Mouse (Mus musculus): ENCODE measurements around the gene Ethe1.

Ethe1 gene

DNA sequence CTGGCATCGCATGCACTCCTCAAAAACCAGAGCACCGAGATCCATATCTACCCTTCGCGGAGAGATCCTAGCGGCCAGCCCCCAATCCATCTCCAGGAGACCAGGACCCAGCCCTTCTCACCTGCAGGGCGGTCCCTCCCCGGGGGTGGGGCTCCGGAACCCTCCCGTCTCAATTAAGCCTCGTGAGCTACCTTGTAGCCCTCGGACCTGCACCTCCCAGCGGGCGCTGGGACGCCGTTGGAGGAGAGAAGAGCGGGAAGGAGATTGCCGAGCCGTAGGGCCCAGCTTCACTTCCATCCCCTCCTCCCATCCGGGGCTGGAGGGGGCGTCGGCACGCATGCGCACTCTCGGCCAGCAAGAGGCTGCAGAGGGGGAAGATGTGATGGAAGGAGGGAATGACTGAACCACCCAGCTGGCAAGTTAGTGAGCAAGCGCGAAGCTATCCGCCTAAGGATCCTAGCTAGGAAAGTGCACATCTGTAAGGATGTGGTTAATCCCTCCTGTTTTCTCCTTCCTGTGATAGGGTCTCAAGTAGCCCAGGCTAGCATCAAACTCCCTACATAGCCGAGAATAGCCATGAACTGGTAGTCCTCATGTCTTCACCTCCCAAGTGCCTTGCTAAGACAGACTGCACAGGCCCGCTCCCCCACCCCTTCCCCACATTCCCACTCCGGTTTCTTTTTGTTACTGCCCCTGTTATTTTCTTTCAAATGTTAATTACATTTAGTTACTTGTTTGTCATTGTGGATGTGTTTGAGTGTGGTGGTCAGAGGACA, at the start of gene Ethe1, which contains the start of gene Zfp575:
Gene Ethe1, plus strand, starts transcription at position 214 of the 776 bp plus-strand sequence.
Gene Zfp575, minus strand, starts transcription at position 312 of the 776 bp plus-strand sequence.
- CTCF ChIA-PET = interaction anchor here in 3 of 4 experiments (0.6 to 3.7 kb wide), 10 partner anchors 12 to 384 kb away, joined by 3 to 21 read pairs (median 3); no protein-coding TSS in a partner anchor
- POLR2A ChIA-PET = interaction anchor here in 3 of 4 experiments (0.5 to 0.7 kb wide), 4 partner anchors 11 to 188 kb away, joined by 3 to 4 read pairs (median 3); partner anchors contain the start of gene Smg9 (in 1 of the 3)

DNA sequence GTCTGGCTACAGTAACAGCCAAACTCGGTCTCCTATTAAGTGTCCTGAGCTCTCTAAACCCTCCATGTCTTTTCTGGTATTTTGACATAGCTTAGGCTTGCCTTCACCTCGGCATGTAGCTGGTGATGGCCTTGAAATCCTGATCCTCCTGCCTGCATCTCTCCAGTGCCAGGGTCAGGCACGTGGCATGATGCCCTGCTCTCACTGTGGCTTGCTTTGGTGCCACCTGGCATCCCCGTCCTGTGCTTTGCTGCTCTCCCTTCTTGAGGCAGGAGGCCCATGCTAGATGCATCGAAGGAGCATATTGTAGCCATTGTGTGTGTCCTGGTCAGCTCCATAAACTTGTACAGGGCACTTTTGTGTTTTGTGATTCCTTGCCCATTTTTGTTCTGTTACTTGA, 49.8 kb upstream of the Ethe1 start:
- CTCF ChIA-PET = interaction anchor here in 2 of 4 experiments (0.6 to 1.6 kb wide), 3 partner anchors 26 to 246 kb away, joined by 3 to 4 read pairs (median 3); no protein-coding TSS in a partner anchor
- POLR2A ChIA-PET = interaction anchor here in 3 of 4 experiments (0.6 to 3.6 kb wide), 14 partner anchors 9 to 651 kb away, joined by 3 to 15 read pairs (median 4); partner anchors contain the start of genes Pinlyp (in 2 of the 3), Xrcc1 (in 2 of the 3) and Cadm4 (in 1 of the 3)

DNA sequence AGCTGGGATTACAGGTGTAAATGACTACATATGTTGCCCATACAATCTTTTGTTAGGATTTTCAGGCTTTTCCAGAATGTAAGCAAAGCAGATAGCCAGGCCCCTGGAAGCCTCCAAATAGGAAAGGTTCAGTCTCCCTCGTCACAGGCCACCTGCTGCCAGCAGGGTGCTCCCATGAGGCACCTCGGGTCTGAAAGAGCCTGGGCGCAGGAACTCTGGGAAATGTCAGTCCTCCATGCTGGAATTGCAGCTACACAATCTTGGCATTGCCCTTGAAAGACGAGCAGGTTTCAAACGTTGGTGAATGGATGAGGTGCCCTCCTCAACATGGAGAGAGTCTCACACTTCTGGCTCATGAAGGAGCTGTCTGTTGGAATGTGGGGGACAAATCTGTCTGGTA, 49.2 kb upstream of the Ethe1 start:
- POLR2A ChIA-PET = interaction anchor here in 3 of 4 experiments (0.6 to 3.6 kb wide), 18 partner anchors 7 to 650 kb away, joined by 3 to 15 read pairs (median 4); partner anchors contain the start of genes Irgq (in 2 of the 3), Pinlyp (in 2 of the 3) and Xrcc1 (in 2 of the 3)
- CTCF ChIA-PET = interaction anchor here (0.6 to 1.6 kb wide), 10 partner anchors 13 to 246 kb away, joined by 3 to 6 read pairs (median 3); no protein-coding TSS in a partner anchor

DNA sequence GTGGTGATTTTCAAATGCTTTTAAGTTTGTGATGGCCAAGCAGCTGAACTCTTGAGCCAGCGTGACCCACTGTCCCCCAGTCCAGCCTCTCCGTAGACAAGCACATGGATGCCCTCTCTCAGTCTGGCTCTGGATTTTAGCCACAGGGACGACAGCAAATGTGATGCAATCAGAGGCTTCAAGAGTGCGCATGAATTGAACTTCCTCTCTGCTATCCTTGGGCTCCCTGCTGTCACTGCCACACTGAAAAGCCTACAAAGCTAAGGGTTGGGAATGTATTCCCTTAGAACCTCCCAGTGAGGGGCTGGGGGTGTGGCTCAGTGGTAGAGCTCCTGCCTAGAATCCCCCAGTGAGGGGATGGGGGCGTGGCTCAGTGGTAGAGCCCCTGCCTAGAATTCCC, 48.6 kb upstream of the Ethe1 start:
- ChIA-PET CTCF (interaction anchor here (0.6 to 1.6 kb wide), 9 partner anchors 8 to 771 kb away, joined by 3 to 8 read pairs (median 3); partner anchors contain the start of gene Irgq (in 1 of the 4)), POLR2A (interaction anchor here in 2 of 4 experiments (0.9 to 2.8 kb wide), 10 partner anchors 8 to 75 kb away, joined by 3 to 12 read pairs (median 4); partner anchors contain the start of gene Irgq (in 2 of the 2))

DNA sequence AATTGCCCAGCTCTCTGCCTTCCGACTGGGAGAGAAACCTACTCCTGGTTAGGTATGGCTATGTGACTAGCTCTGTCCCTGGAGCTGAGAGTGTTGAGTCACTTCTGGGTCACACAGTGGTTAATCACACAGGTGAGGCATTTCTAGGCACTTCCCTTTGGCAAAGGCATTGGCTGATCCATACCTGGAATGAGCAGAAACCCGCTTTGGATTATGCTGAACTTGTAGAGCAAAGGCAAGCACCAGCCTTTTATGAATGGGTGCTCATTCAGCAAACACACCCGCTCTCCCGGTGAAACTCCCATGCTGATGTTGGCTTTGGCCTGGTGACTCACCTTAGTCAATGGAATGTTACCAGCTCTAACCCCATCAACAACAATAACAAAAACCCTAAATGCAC, 47.7 kb upstream of the Ethe1 start:
- ChIA-PET CTCF (interaction anchor here in 2 of 4 experiments (0.7 to 1.4 kb wide), 3 partner anchors 9 to 25 kb away, joined by 3 read pairs; partner anchors contain the start of gene Irgq (in 1 of the 2)), POLR2A (interaction anchor here in 2 of 4 experiments (0.8 to 2.8 kb wide), 8 partner anchors 9 to 24 kb away, joined by 3 to 12 read pairs (median 3); partner anchors contain the start of gene Irgq (in 2 of the 2))

DNA sequence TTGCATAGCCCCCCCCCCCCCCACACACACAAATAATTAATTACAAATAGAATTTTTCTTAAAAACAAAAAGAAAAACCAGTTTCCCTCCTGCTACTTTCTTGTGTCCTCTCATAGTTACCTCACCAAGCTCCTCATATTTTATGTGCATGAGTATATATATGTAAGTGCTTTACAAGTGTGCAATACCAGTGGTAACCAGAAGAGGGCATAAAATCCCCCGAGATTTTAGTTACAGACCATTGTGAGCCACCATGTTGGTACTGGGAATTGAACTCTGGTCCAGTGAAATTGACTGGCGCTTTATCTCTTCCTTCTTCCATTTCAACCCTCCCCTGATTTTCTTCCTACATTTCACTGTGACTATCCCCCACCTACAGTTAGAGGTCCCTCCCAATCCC, 42.8 kb upstream of the Ethe1 start:
- ChIA-PET CTCF (interaction anchor here (0.5 to 5.7 kb wide), 18 partner anchors 11 to 235 kb away, joined by 3 to 64 read pairs (median 4); partner anchors contain the start of genes Ethe1 (in 1 of the 4) and Irgq (in 1 of the 4)), POLR2A (interaction anchor here (0.6 to 4.3 kb wide), 8 partner anchors 11 to 37 kb away, joined by 3 to 31 read pairs (median 4); partner anchors contain the start of gene Irgq (in 2 of the 4))

DNA sequence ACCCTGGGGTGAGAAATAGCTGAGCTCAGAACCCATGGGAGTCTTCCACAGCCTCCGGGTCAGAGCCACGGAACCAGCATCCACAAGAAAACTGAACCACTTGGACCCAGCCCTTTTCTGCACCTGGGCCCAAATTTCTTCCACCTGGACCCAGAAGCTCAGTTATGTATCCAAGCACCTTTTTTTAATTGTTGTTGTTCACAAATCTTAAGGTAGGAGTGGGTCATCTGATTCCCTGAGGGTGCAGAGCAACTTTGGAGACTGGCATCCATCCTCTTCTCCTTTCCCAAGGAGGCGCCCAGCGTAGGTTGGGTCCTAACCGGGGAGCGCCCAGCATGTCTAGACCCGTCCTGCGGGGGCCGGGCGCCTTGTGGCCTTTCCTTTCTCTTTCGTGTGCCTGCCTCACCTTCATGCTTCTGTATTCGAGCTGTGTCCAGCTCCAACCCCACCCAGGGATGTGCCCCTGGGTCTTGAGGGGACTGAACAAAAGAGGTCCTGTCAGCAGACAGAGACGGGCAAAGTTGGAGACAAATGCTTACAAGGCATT, 41.2 kb upstream of the Ethe1 start, which contains the start of the genes Pinlyp and Xrcc1:
Gene Pinlyp, minus strand, starts transcription at position 51 of the 547 bp plus-strand sequence.
Gene Xrcc1, plus strand, starts transcription at position 222 of the 547 bp plus-strand sequence.
- POLR2A ChIA-PET = interaction anchor here in 3 of 4 experiments (0.7 to 4.3 kb wide), 27 partner anchors 9 to 147 kb away, joined by 3 to 31 read pairs (median 4); partner anchors contain the start of genes Irgq (in 3 of the 3), AC161166.1 (in 1 of the 3), Cadm4 (in 1 of the 3) and Smg9 (in 1 of the 3)
- CTCF ChIA-PET = interaction anchor here (0.8 to 5.7 kb wide), 17 partner anchors 12 to 116 kb away, joined by 3 to 64 read pairs (median 3); partner anchors contain the start of genes Irgq (in 2 of the 4) and Phldb3 (in 1 of the 4)

DNA sequence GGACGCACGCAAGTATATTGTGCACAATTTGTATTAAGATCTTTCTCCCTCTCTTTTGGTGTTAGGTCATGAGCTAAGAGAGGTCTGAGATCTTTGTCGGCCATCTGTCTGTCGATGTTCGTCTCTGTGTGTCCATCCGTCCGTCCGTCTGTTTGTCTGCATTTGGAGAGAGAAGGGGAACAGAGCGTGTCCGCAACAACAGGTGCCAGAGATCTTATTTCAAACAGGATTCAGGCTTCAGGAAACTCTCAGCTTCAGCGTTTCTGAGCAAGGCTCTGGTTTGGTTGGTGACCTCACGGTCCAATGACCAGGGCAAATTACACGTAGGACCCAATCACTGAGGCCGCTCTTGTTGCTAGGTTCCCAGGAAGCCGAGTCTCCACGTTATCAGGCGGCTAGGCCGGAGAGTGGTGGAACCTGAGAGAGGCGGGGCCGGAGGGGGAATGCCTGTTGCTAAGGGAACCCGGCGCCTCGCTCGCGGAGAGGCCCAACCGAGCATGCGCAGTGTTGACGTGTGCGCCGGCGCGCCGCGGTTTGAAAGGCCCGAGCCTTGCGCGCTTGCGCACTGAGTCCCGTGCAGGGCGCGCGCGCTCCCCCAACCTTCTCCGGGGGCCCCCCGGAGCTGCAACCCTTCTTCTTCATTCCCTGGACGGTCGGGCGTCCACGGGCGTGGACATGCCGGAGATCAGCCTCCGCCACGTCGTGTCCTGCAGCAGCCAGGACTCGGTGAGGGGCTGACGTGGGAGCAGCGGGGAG, 40.5 kb upstream of the Ethe1 start:
- ChIA-PET POLR2A (interaction anchor here in 3 of 4 experiments (0.7 to 4.3 kb wide), 31 partner anchors 8 to 337 kb away, joined by 3 to 31 read pairs (median 4); partner anchors contain the start of genes Irgq (in 3 of the 3), Smg9 (in 2 of the 3), AC161166.1 (in 1 of the 3) and Cadm4 (in 1 of the 3)), CTCF (interaction anchor here (0.6 to 5.7 kb wide), 18 partner anchors 12 to 115 kb away, joined by 3 to 64 read pairs (median 3); partner anchors contain the start of gene Irgq (in 2 of the 4))

DNA sequence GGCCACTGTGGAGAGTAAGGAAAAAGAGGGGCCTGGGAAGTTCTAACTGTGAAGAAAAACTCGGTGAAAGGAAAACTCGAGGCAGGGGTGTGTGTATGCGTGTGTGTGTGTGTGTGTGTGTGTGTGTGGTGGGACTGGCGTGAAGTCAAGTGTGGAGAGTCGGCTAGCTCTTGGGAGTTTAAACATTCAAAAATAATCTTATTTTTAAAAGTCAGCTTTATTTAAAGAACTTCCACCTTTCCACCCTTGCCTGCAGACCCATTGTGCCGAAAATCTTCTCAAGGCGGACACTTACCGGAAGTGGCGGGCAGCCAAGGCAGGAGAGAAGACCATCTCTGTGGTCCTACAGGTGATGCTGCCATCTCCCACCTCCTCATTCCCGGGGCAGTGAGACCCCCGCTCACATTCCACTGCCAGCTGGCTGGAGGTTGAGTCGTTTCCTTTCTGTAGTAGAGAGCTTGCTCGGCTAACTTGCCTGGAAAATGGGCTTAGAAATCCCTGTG, 39.8 kb upstream of the Ethe1 start:
- ChIA-PET CTCF (interaction anchor here (0.6 to 5.7 kb wide), 6 partner anchors 14 to 183 kb away, joined by 3 to 64 read pairs (median 6); partner anchors contain the start of gene Irgq (in 1 of the 4)), POLR2A (interaction anchor here in 3 of 4 experiments (0.7 to 3.0 kb wide), 14 partner anchors 11 to 304 kb away, joined by 3 to 26 read pairs (median 4); partner anchors contain the start of genes Irgq (in 2 of the 3), Smg9 (in 1 of the 3) and Zfp428 (in 1 of the 3))

DNA sequence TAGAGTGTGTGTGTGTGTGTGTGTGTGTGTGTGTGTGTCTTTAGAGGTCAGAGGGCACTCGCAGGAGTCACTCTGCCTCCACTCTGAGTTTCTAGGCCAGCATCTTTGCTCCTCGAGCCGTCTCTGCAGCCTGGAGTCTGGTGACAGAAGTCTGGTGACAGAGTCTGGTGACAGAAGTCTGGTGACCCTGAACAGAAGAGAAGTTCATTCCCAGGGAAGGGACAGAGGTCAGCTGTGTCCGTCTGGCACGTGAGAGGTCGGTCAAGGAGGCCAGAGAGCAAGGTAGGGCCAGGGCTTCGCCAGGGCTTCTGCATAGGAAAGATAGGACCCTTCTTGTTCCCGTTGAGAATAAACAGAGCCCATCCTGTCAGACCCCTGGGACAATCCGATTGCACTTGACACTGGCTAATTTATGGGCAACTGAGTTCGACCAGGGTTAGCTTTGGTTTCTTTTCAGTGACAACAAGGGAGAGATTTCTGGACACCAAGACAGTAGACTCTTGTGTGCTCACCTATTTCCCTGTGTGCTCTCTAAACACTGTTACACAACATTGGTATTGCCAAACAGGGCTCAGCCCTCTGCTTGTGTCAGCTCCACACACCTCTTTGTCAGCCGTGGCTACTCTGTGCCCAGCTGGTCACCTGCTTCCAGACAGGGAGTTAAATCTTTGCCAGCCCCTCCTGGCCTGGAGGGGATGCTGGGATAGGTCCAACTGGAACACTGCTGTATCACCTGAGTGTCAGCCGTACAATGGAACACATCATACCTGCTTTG, 35.2 kb upstream of the Ethe1 start:
- CTCF ChIA-PET = interaction anchor here in 2 of 4 experiments (0.9 to 1.1 kb wide), 3 partner anchors 13 to 47 kb away, joined by 3 to 4 read pairs (median 3); no protein-coding TSS in a partner anchor
- POLR2A ChIA-PET = interaction anchor here in 2 of 4 experiments (0.6 to 2.2 kb wide), 6 partner anchors 11 to 236 kb away, joined by 3 to 9 read pairs (median 3); partner anchors contain the start of genes Irgc1 (in 1 of the 2) and Zfp94 (in 1 of the 2)

DNA sequence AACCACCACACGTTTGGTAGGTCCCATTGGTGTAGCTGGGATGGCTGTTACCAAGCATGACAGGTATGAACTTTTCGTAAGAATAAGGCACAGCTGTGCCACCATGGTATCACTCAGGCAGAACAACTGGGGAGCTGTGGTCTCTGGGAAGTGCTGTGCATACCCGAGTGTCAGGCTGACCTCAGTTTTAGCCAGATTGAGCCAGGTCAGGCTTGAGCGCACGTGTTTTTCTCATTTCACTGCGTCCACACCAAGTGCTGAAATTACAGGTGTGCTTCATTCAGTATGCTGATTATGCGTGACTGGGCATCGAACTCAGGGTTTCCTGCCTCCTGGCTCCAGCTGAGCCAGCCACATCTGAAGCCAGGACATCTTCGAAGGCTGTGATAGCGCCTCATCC, 31.6 kb upstream of the Ethe1 start:
- CTCF ChIA-PET = interaction anchor here (0.6 to 2.3 kb wide), 8 partner anchors 9 to 45 kb away, joined by 3 to 11 read pairs (median 4); no protein-coding TSS in a partner anchor
- POLR2A ChIA-PET = interaction anchor here in 3 of 4 experiments (0.5 to 1.7 kb wide), 18 partner anchors 8 to 107 kb away, joined by 3 to 10 read pairs (median 3); partner anchors contain the start of genes Irgq (in 2 of the 3) and Xrcc1 (in 1 of the 3)

DNA sequence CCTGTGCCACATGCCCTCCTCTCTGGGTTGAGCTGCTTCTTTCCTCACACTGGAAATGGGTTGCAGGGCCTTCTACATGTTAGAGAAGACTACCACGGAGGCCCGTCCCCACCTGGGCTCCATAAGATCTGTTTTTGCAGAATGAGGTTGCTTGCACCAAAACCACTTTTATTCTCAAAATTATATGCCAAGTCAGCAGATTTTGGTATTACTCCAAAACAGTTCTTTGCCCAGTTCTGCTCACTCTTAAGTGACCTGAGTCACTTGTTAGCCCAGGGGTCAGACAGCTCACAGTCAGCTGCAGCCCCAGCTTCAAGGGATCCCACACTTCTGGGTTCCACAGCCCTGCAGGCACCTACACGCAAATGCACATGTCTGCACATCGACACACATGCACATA, 25.9 kb upstream of the Ethe1 start:
- POLR2A ChIA-PET = interaction anchor here in 3 of 4 experiments (0.6 to 2.2 kb wide), 7 partner anchors 8 to 46 kb away, joined by 3 to 10 read pairs (median 4); partner anchors contain the start of gene Irgq (in 1 of the 3)
- CTCF ChIA-PET = interaction anchor here in 3 of 4 experiments (0.6 to 1.6 kb wide), 8 partner anchors 11 to 154 kb away, joined by 3 to 5 read pairs (median 4); no protein-coding TSS in a partner anchor

DNA sequence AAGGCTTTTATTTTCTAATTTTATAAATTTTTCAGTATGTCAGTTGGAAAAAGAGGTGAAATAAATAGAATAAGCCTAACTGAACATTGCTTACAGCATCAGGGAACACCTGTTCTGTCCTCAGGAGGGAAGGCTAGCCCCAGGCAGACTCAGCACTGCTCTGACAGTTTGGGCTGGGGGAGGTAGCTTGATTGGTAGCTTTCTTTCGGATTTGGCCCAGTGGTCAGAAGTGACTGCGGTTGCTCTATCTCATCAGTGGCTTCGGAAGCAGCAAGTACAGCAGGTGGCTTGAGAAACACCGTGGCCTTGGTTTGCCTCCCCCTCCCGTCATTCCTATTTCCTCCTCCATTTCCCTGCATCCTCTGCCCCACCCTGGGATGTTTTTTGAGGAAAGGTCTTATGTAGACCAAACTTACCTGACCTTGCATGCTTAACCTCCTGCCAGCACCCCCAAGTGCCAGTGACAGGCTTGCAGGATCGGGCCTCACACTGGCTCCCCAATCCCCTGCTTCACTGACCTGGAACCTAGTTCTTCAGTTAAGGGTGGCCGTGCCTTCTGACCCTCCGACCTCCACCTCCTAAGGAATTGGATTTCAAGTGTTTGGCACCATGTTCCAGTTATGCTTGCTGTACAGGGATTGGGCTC, 24.0 kb upstream of the Ethe1 start:
- POLR2A ChIA-PET = interaction anchor here in 3 of 4 experiments (0.6 to 2.0 kb wide), 8 partner anchors 8 to 57 kb away, joined by 3 to 7 read pairs (median 3); partner anchors contain the start of gene Zfp428 (in 1 of the 3)
- CTCF ChIA-PET = interaction anchor here in 2 of 4 experiments (0.8 to 3.3 kb wide), 13 partner anchors 9 to 90 kb away, joined by 3 to 26 read pairs (median 8); partner anchors contain the start of genes Pinlyp (in 1 of the 2) and Xrcc1 (in 1 of the 2)

DNA sequence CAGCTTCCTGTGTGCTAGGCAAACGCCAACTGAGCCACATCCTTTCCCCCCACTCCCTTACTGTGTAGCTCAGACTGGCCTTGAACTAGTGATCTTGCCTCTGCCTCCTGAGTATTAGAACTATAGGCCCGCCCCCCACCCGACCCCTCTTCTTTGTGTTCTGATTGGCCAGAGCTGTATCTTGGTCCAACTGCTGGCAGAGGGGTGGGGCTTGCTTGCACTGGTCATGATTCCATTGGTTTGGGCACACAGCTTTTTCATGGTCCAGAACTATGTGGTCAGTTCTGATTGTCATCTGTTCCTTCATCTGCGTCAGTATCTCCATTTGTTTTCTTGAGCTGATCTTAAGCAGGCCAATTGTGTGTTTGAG, 23.5 kb upstream of the Ethe1 start:
- ChIA-PET CTCF (interaction anchor here (0.7 to 3.3 kb wide), 30 partner anchors 8 to 301 kb away, joined by 3 to 26 read pairs (median 7); partner anchors contain the start of genes Pinlyp (in 2 of the 4) and Xrcc1 (in 2 of the 4)), POLR2A (interaction anchor here in 3 of 4 experiments (0.6 to 2.0 kb wide), 13 partner anchors 8 to 91 kb away, joined by 3 to 8 read pairs (median 4); partner anchors contain the start of gene Zfp428 (in 1 of the 3))

Measured in embryonic stem cell, embryonic (primary cell).